Mouse (Mus musculus) CH12.LX (cell line): Measurements from ENCODE around the gene Cap2.

ENCODE experiments used
- BHLHE40 ChIP-seq: IDR thresholded peaks from 2 replicates; pipeline ENCODE4 v1.6.1; 2011; ENCODE audit warnings: mild to moderate bottlenecking, low read depth, low read length, improper control_type of control experiment
- EP300 ChIP-seq: IDR thresholded peaks from 2 replicates; pipeline ENCODE4 v1.6.1; 2011; ENCODE audit warnings: low read length, improper control_type of control experiment
- IRF4 ChIP-seq: IDR thresholded peaks from 2 replicates; pipeline ENCODE4 v1.6.1; 2014; ENCODE audit warnings: low read depth, mild to moderate bottlenecking, inconsistent platforms, low read length, improper control_type of control experiment
- PAX5 ChIP-seq: IDR thresholded peaks from 2 replicates; pipeline ENCODE4 v1.6.1; 2012; ENCODE audit warnings: low read length, inconsistent platforms, mixed read lengths
- POLR2A ChIP-seq: IDR thresholded peaks from 2 replicates; pipeline ENCODE4 v1.6.1; 2011; ENCODE audit warnings: low read depth, mild to moderate bottlenecking, improper control_type of control experiment, low read length
- POLR2AphosphoS2 ChIP-seq: IDR thresholded peaks from 2 replicates; pipeline ENCODE4 v1.6.1; 2011; ENCODE audit warnings: low read depth, low read length, improper control_type of control experiment
- USF1 ChIP-seq: IDR thresholded peaks from 2 replicates; pipeline ENCODE4 v1.6.1; 2014; ENCODE audit warnings: low read depth, mild to moderate bottlenecking, inconsistent platforms, low read length, improper control_type of control experiment
- USF2 ChIP-seq: conservative IDR thresholded peaks from 2 replicates; pipeline ENCODE4 v1.6.1; 2011; ENCODE audit warnings: low read depth, low read length, improper control_type of control experiment

DNA sequence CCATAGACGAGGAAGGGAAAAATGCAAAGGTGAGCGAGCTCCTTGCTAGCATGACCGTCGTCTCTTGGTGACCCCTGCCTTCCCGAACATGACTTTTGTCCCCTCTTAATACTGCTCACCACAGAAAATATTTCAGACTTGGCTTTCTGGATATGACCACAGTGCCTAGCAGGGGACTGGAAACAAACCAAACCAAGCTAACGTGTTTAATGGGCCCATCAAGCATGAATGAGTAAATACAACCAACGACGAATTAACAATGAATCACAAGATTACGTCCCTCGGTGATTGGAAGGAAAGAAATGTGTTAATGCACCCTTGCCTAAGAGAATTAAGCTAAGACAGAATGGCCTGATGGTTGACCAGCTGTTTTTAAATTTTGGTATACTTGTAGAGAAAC lies 13.9 kb downstream of the Cap2 start:
- TF ChIP-seq USF1 = no peak
- TF ChIP-seq POLR2AphosphoS2 = no peak
- TF ChIP-seq BHLHE40 = no peak
- TF ChIP-seq IRF4 = no peak
- no peak for TF ChIP-seq EP300
- no peak for TF ChIP-seq PAX5
- no peak for TF ChIP-seq POLR2A
- TF ChIP-seq USF2 = no peak
